Mouse (Mus musculus) ovary, postnatal 36 days (tissue): ENCODE results near the gene Usp33.

ENCODE experiments used
- DNase-seq: peaks from one replicate; pipeline ENCODE4 v3.0.0; 2022; ENCODE audit warnings: low spot score, mixed read lengths

Gene Usp33

GRCm38 (mm10) chr3:152342961-152343517 lies 3.2 kb upstream of the Usp33 start:
- DNase-seq, result no peak

- no peak for DNase-seq
Observed at GRCm38 (mm10) chr3:152346633-152347141, 409 bp downstream of the Usp33 start.

DNA sequence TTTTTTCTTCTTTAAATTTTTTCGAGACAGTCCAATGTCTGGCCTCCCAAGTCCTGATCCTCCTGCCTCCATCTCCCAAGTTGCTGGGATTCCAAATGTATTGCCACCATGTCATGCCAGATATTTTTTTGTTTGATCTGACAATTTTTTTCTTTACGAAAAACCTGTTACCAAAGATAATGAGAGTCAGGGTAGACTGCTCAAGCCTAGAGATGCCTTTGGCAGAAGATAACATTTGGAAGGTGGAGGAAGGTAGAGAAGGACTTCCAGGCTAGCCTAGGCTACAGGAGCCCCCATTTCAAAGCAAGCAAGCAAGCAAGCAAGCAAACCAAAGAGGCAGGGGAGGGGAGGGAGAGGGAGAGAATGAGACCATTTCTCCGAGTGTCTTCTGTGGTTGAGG lies 949 bp downstream of the Usp33 start:
- no peak for DNase-seq

- no peak for DNase-seq
Observed at GRCm38 (mm10) chr3:152348011-152348830, 1.9 kb downstream of the Usp33 start.

DNA sequence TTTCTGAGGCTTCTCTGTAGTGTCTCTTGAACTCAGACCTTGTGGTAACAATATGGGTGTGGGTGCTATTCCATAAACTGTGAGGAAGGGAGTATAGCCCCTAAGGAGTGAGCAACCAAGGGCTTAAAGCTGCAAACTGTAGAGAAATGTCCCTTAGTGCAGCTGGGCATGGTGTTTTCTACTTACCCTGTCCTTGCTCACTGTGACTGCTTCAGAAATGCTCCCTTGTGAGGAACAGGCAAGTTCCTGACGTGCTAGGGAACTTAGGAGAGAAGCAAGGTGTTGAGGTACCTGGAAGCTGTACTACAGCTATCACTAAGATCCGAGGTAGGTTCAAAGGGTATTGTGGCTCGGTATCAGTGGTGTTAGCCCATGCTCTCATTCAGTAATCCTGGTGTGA lies 4.2 kb downstream of the Usp33 start:
- no peak for DNase-seq

DNA sequence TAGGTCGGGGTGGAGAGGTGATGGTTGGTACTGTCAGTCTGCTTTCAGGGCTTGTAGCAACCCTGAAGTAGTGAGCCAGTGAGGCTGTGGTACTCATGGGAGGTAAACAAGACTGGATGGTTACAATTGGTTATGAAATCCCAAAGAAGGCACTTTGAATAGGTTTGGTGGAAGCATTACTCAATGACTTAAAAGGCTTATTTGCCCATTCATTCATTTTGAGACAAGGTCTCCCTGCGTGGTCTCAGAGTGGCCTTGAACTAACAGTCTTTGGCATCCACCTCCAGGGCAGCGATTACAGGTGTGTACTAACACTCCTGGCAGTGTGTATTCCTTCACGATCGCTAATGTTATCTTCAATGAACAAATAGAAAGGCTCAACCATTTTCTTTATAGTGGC lies 4.7 kb downstream of the Usp33 start:
- no peak for DNase-seq

DNA sequence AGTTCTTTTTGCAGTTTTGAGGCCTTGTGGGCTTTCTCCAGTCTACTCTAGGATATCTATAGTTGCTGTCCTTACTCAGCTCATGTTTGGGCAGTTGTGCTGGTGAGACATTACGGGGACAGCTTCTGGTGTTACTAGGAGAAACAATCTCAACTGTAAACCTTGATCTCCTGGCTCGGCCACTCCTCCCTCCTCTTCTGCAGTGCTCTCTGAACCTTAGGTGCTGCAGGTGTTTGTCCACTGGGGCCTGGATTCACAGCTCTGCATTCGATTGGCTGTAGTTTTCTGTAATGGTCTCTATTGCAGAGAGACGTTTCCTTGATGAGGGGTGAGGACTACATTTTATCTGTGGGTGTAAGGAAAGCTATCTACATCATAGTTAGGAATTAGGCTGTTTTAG lies 6.0 kb downstream of the Usp33 start:
- no peak for DNase-seq

DNA sequence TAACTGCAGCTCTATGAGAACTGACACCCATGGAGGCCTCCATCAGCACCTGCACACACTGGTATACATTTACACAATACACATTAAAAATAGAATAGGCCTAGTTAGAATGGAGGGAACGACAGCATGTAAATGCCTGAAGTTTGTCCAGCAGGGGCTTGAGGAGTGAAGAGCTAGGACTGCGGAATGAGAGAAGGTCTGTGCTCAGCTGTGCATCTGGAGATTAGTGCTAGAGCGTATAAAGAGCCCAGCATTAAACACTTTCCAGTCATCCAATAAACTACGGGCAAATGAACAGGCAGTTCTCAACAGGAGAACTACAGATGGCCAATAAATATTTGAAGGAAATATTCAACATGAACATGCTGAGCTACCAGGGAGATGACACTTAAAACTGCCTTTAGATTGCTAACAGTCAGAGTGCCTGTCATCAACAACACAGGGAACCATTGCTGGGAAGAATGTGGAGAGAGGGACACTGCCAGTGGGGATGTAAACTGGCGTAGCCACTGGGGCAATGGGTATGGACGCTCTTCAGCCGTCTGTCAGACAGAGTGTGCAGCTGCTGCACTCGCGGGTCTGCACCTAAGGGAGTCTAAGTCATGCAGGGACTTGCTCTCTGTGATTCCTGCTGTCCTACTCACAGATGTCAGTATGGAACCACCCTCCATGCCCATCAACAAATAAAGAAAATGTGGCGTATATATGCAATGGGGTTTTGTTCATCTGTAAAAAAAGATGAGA lies 7.3 kb downstream of the Usp33 start:
- DNase-seq, result no peak

DNA sequence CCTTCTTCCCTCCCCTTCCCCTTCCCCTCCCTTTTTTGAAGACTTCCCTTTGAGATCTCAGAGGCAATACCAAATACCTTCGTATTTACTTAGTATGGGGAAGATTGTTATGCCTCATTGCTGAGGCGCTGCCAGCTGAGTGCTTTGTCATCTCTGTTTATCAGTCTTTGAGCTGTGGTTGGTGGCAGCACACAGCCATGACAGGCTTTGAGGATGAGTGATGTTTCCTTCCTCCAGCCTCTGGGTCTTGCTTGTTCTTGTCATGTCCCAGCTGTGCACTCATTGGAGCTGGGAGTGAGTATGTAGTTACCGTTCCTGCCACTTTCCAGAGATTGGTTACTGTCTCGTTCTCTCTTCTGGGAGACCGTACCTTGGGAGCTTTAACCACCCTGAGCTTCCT lies 9.1 kb downstream of the Usp33 start:
- DNase-seq, result no peak

- no peak for DNase-seq
Observed at GRCm38 (mm10) chr3:152356751-152357150, 10.5 kb downstream of the Usp33 start.

- DNase-seq, result no peak
Observed at GRCm38 (mm10) chr3:152359151-152359550, 12.9 kb downstream of the Usp33 start.

- no peak for DNase-seq
Observed at GRCm38 (mm10) chr3:152364181-152364580, 17.9 kb downstream of the Usp33 start.

- no peak for DNase-seq
Observed at GRCm38 (mm10) chr3:152376063-152376462, 29.8 kb downstream of the Usp33 start.

DNA sequence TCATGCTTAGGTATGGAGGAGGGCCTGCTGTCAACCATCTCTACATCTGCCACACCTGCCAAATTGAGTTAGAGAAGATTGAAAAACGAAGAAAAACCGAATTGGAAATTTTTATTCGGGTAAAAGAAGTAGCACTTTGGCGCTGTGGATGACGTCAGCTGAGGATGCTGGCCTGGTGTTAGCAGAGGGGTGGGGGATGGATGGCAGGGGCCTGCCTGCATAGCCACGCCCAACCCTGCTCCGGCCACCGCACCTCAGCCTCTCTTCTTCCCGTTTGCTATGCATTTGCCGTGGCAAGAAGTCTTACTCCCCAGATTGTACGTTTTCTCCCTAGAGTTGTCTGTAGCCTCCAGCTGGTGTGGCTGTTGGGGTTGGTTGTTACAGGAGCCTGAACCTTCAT lies 37.8 kb downstream of the Usp33 start:
- no peak for DNase-seq

- DNase-seq, result peak; percentile 93
Observed at GRCm38 (mm10) chr3:152395350-152396277, 49.3 kb downstream of the Usp33 start, which contains the start of gene Zzz3. TSS of gene Zzz3 (plus strand) at chr3:152395473.

DNA sequence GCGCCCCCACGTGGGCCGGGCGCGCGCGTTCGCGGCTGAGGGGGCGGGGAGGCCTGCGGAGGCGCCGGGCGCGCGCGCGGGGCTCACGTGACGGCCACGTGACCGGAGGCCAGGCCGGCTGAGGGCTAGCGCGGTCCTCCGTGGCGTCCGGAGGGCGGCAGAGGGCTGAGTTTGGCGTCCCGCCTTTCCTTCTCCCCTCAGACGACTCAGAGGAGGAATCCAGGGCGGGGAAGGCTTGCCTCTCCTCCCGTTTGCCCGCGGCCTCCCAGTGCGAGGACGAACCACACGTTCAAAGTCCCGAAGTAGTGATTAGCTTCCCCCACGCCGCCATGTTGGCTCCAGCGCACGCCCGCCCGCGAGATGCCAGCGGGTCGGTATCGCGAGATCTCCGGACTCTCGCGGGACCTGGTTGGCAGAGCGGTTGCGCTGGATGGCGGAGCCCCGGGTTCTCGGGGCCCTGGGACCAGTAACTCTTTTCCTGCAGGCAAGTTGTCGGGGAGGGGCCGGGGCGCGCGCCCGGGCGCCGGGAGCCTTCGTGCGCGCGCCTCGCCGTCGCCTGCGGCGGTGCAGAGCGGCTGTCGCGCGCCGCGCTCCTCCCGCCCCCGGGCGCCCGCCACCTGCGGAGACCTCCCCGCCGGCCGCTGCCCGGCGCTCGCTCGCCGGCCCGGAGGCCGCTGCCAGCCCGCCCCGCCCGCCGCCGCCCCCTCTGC lies 50.2 kb downstream of the Usp33 start:
- DNase-seq, result peak; percentile 98

DNA sequence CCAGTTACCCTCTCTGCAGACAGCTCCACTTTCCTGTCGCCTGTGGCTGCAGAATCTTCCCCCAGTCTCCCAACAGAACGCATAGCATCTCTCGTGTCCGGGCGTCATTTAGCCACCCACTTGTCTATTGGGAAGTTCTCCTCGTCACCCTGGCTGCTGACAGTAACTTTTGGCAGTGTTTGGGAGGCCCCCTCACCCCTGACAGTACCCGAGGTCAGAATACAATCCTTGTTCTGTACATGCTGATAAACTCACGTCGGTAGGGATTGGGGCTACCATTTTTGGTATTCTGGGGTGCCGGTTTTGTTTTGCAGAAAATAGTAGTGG lies 50.7 kb downstream of the Usp33 start:
- DNase-seq, result no peak

- DNase-seq, result no peak
Observed at GRCm38 (mm10) chr3:152397335-152397940, 51.2 kb downstream of the Usp33 start.

DNA sequence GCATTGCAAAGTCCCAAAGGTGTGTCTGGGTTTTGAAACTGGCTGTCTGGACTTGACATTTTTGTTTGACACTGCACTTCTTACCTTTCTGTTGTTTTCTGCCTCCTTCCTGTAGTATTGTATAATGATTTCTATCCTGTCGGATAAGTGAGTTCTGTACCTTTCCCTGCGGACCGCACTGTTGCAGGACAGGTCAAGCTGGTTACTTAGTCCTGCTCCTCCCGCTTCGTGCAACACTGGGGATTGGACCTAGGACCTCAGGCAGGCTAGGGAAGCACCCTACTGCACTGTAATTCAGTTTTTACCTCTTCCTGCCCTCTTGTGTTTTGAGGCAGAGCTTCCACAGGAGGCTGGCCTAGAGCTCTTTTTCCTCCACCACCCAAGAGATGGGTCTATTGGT lies 54.2 kb downstream of the Usp33 start:
- DNase-seq, result no peak

- no peak for DNase-seq
Observed at GRCm38 (mm10) chr3:152400875-152401274, 54.6 kb downstream of the Usp33 start.
